Mouse (Mus musculus): Measurements from ENCODE around the gene Ipo5. TPM values are rescaled to one million over a fixed set of nuclear protein-coding genes. Genes with fewer than 3 reads are reported as not detected.

Gene Ipo5
- polyA plus RNA-seq, 1 experiment from 2014 or later: 133 TPM

DNA sequence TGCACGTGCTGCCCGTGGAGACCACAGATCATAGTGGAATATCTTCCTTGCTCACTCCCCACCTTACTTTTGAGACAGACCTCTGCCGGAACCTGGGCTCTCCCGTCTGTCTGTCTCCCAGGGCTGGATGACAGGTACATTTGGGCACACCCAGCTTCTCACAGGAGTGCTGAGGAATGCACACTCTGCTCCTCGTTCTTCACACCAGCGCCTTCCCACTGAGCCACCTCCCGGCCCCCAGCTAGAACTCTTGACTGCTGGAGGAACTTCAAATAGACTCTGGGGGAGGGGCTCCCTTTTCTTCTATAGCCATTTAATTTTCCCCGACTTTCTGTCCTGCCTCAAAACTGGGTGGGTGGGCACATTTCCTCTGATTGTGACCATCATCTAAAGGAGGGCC is 49.5 kb downstream of the Ipo5 start:
- Histone ChIP-seq H3K4me2 (no peak overlapping the region), H3K9me3 (ENCODE audit: control insufficient read depth, low read length) (no peaks in the 10 kb centered on the region), H3K27me3 (replicated peaks; ENCODE audit: control insufficient read depth, insufficient read depth, low read length) (no peaks in the 10 kb centered on the region), H3K27ac (ENCODE audit: low read depth, low read length) (no peak overlapping the region), H3K9ac (ENCODE audit: low read depth, low read length) (no peak overlapping the region), H3K36me3 (ENCODE audit: control insufficient read depth, insufficient read depth, low read length) (no peaks in the 10 kb centered on the region), H3K4me1 (replicated peaks; ENCODE audit: control insufficient read depth, insufficient read depth, low read length) (no peaks in the 10 kb centered on the region), H3K4me3 (ENCODE audit: low read depth, low read length) (no peak overlapping the region)
- ATAC-seq (replicated peaks; ENCODE audit: low FRiP score) (no peak), DNase-seq (ENCODE audit: low spot score) (no peak)
- WGBS: 64% methylated on average over 8 of the region's 8 CpGs

GRCm38 (mm10) chr14:120960991-120961390 is 50.0 kb downstream of the Ipo5 start:
- H3K36me3 ChIP-seq (ENCODE audit: control insufficient read depth, insufficient read depth, low read length): no peaks in the 10 kb centered on the region
- H3K27me3 ChIP-seq (replicated peaks; ENCODE audit: control insufficient read depth, insufficient read depth, low read length): no peaks in the 10 kb centered on the region
- no peak for DNase-seq (ENCODE audit: low spot score)
- H3K4me1 ChIP-seq (replicated peaks; ENCODE audit: control insufficient read depth, insufficient read depth, low read length): no peaks in the 10 kb centered on the region
- no peak overlapping the region for H3K4me3 ChIP-seq (ENCODE audit: low read depth, low read length)
- ATAC-seq (replicated peaks; ENCODE audit: low FRiP score): no peak
- WGBS: 65% methylated on average over 5 of the region's 5 CpGs
- no peak overlapping the region for H3K4me2 ChIP-seq
- no peak overlapping the region for H3K9ac ChIP-seq (ENCODE audit: low read depth, low read length)
- no peak overlapping the region for H3K27ac ChIP-seq (ENCODE audit: low read depth, low read length)
- H3K9me3 ChIP-seq (ENCODE audit: control insufficient read depth, low read length): no peaks in the 10 kb centered on the region

GRCm38 (mm10) chr14:120967072-120967471 is 56.0 kb downstream of the Ipo5 start:
- no peak overlapping the region for H3K4me3 ChIP-seq (ENCODE audit: low read depth, low read length)
- no peak overlapping the region for H3K9ac ChIP-seq (ENCODE audit: low read depth, low read length)
- no peak overlapping the region for H3K27ac ChIP-seq (ENCODE audit: low read depth, low read length)
- 76% methylated on average over 6 of the region's 6 CpGs for WGBS
- DNase-seq (ENCODE audit: low spot score) (no peak), ATAC-seq (replicated peaks; ENCODE audit: low FRiP score) (no peak)
- no peaks in the 10 kb centered on the region for H3K9me3 ChIP-seq (ENCODE audit: control insufficient read depth, low read length)
- no peaks in the 10 kb centered on the region for H3K27me3 ChIP-seq (replicated peaks; ENCODE audit: control insufficient read depth, insufficient read depth, low read length)
- no peaks in the 10 kb centered on the region for H3K4me1 ChIP-seq (replicated peaks; ENCODE audit: control insufficient read depth, insufficient read depth, low read length)
- H3K36me3 ChIP-seq (ENCODE audit: control insufficient read depth, insufficient read depth, low read length): no peaks in the 10 kb centered on the region
- no peak overlapping the region for H3K4me2 ChIP-seq

DNA sequence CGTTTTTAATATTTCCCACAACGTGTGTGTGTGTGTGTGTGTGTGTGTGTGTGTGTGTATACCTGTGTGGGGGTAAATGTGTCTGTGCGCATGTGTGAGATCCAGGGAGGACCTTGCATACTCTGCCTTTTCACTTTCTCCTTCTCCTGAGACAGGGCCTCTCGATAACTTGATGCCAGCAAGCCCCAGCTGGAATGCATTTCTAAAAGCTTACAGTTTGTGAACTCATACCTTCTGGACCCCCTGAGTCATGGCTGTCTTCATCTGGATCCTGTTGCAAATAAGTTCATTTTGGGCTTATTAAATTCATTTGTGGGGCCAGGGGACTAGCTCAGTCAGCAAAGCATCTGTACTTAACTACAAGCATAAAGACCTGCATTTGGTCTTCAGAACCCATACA is 57.7 kb downstream of the Ipo5 start:
- no peak overlapping the region for H3K4me2 ChIP-seq
- no peak overlapping the region for H3K27ac ChIP-seq (ENCODE audit: low read depth, low read length)
- DNase-seq (ENCODE audit: low spot score) (no peak), ATAC-seq (replicated peaks; ENCODE audit: low FRiP score) (no peak)
- no peaks in the 10 kb centered on the region for H3K36me3 ChIP-seq (ENCODE audit: control insufficient read depth, insufficient read depth, low read length)
- WGBS: 90% methylated on average over 4 of the region's 4 CpGs
- H3K9ac ChIP-seq (ENCODE audit: low read depth, low read length): no peak overlapping the region
- H3K27me3 ChIP-seq (replicated peaks; ENCODE audit: control insufficient read depth, insufficient read depth, low read length): no peaks in the 10 kb centered on the region
- H3K9me3 ChIP-seq (ENCODE audit: control insufficient read depth, low read length): no peaks in the 10 kb centered on the region
- H3K4me1 ChIP-seq (replicated peaks; ENCODE audit: control insufficient read depth, insufficient read depth, low read length): no peaks in the 10 kb centered on the region
- H3K4me3 ChIP-seq (ENCODE audit: low read depth, low read length): no peak overlapping the region

DNA sequence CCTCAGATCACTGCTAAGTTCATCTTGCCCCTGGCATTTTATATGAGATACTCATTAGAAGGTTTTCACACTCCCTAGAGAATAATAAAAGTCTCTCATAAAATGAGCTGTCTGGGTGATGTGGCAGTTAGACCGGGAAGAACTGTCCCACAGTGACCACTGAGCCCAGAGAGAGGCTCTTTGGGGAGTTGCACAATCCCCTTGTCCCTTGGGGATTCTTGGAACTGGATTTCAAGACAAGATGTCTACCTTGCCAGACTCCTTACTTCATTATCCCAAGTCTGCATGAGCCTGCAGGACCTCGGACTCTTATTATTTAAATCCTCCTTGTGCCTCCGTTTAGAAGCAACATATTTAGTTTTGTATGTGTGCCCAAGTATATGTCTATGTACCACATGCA is 58.6 kb downstream of the Ipo5 start:
- WGBS: 84% methylated on average over 3 of the region's 3 CpGs
- no peaks in the 10 kb centered on the region for H3K36me3 ChIP-seq (ENCODE audit: control insufficient read depth, insufficient read depth, low read length)
- ATAC-seq (replicated peaks; ENCODE audit: low FRiP score) (no peak), DNase-seq (ENCODE audit: low spot score) (no peak)
- H3K9me3 ChIP-seq (ENCODE audit: control insufficient read depth, low read length): no peaks in the 10 kb centered on the region
- no peaks in the 10 kb centered on the region for H3K27me3 ChIP-seq (replicated peaks; ENCODE audit: control insufficient read depth, insufficient read depth, low read length)
- H3K27ac ChIP-seq (ENCODE audit: low read depth, low read length): no peak overlapping the region
- H3K4me1 ChIP-seq (replicated peaks; ENCODE audit: control insufficient read depth, insufficient read depth, low read length): no peaks in the 10 kb centered on the region
- no peak overlapping the region for H3K4me2 ChIP-seq
- H3K9ac ChIP-seq (ENCODE audit: low read depth, low read length): no peak overlapping the region
- no peak overlapping the region for H3K4me3 ChIP-seq (ENCODE audit: low read depth, low read length)

DNA sequence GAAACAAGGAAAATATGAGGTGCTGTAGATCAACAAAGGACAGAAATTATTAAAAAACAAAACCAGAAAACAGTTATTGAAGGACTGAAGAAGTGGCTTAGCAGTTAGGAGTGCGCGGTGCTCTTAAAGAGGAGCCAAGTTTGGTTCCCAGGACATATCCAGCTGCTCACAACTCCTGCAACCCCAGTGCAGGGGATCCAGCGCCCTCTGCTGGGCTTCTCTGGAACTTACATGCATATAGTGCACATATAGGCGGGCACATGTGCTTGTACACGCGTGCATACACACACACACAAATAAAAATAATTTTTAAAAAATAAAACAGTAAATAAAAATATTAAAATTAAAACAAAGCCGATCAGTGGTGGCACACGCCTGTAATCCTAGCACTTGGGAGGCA is 59.6 kb downstream of the Ipo5 start:
- H3K9me3 ChIP-seq (ENCODE audit: control insufficient read depth, low read length): no peaks in the 10 kb centered on the region
- H3K36me3 ChIP-seq (ENCODE audit: control insufficient read depth, insufficient read depth, low read length): no peaks in the 10 kb centered on the region
- DNase-seq (ENCODE audit: low spot score): no peak
- no peak for ATAC-seq (replicated peaks; ENCODE audit: low FRiP score)
- H3K9ac ChIP-seq (ENCODE audit: low read depth, low read length): no peak overlapping the region
- H3K4me3 ChIP-seq (ENCODE audit: low read depth, low read length): no peak overlapping the region
- H3K27me3 ChIP-seq (replicated peaks; ENCODE audit: control insufficient read depth, insufficient read depth, low read length): no peaks in the 10 kb centered on the region
- no peaks in the 10 kb centered on the region for H3K4me1 ChIP-seq (replicated peaks; ENCODE audit: control insufficient read depth, insufficient read depth, low read length)
- 75% methylated on average over 8 of the region's 8 CpGs for WGBS
- no peak overlapping the region for H3K27ac ChIP-seq (ENCODE audit: low read depth, low read length)
- no peak overlapping the region for H3K4me2 ChIP-seq

DNA sequence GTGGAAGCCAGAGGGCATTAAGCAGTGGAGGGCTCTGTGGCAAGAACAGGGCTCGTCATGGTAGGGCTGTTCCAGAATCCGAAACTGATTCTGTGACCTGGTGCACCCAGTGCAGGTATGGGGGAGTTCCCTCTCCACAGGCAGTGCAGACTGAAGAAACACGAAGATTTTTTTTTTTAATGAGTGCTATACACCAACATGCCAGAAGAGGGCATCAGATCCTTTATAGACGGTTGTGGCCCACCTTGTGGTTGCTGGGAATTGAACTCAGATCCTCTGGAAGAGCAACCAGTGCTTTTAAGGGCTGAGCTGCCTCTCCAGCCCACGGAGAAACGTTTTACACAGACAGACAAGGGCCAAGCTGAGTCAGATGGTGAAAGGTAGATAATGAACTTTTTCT is 60.3 kb downstream of the Ipo5 start:
- H3K9me3 ChIP-seq (ENCODE audit: control insufficient read depth, low read length): no peaks in the 10 kb centered on the region
- no peak overlapping the region for H3K9ac ChIP-seq (ENCODE audit: low read depth, low read length)
- H3K4me2 ChIP-seq: no peak overlapping the region
- no peaks in the 10 kb centered on the region for H3K27me3 ChIP-seq (replicated peaks; ENCODE audit: control insufficient read depth, insufficient read depth, low read length)
- no peak for DNase-seq (ENCODE audit: low spot score)
- H3K36me3 ChIP-seq (ENCODE audit: control insufficient read depth, insufficient read depth, low read length): no peaks in the 10 kb centered on the region
- no peaks in the 10 kb centered on the region for H3K4me1 ChIP-seq (replicated peaks; ENCODE audit: control insufficient read depth, insufficient read depth, low read length)
- no peak for ATAC-seq (replicated peaks; ENCODE audit: low FRiP score)
- 63% methylated on average over 6 of the region's 6 CpGs for WGBS
- no peak overlapping the region for H3K27ac ChIP-seq (ENCODE audit: low read depth, low read length)
- H3K4me3 ChIP-seq (ENCODE audit: low read depth, low read length): no peak overlapping the region

DNA sequence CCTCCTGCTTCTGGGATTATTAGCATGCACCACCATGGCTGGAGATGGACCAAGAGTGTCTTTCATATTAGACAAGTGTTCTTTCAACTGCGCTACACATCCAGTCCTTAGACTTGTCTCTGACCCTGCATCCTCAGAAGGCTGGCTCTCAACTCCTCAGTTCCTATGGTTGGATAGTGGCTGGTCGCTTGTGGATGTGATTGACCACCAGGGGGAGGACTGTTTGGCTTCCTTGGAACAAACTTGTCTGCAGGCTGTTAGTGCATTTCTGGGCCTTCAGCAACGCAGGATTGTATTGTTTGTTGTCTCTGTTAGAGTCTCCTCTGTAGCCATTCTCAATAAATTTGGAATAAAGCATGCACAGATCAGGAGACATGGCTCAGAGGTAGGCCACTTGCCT is 68.5 kb downstream of the Ipo5 start:
- no peaks in the 10 kb centered on the region for H3K9me3 ChIP-seq (ENCODE audit: control insufficient read depth, low read length)
- no peak overlapping the region for H3K27ac ChIP-seq (ENCODE audit: low read depth, low read length)
- H3K4me1 ChIP-seq (replicated peaks; ENCODE audit: control insufficient read depth, insufficient read depth, low read length): no peaks in the 10 kb centered on the region
- H3K36me3 ChIP-seq (ENCODE audit: control insufficient read depth, insufficient read depth, low read length): no peaks in the 10 kb centered on the region
- no peak overlapping the region for H3K4me2 ChIP-seq
- DNase-seq (ENCODE audit: low spot score): no peak
- no peak overlapping the region for H3K9ac ChIP-seq (ENCODE audit: low read depth, low read length)
- ATAC-seq (replicated peaks; ENCODE audit: low FRiP score): no peak
- no peaks in the 10 kb centered on the region for H3K27me3 ChIP-seq (replicated peaks; ENCODE audit: control insufficient read depth, insufficient read depth, low read length)
- 63% methylated on average over 3 of the region's 3 CpGs for WGBS
- H3K4me3 ChIP-seq (ENCODE audit: low read depth, low read length): no peak overlapping the region

GRCm38 (mm10) chr14:120989126-120989525 is 78.1 kb downstream of the Ipo5 start:
- H3K4me2 ChIP-seq: no peak overlapping the region
- H3K9ac ChIP-seq (ENCODE audit: low read depth, low read length): no peak overlapping the region
- no peaks in the 10 kb centered on the region for H3K9me3 ChIP-seq (ENCODE audit: control insufficient read depth, low read length)
- DNase-seq (ENCODE audit: low spot score) (no peak), ATAC-seq (replicated peaks; ENCODE audit: low FRiP score) (no peak)
- H3K4me3 ChIP-seq (ENCODE audit: low read depth, low read length): no peak overlapping the region
- no peak overlapping the region for H3K27ac ChIP-seq (ENCODE audit: low read depth, low read length)
- 53% methylated on average over 6 of the region's 6 CpGs for WGBS
- H3K36me3 ChIP-seq (ENCODE audit: control insufficient read depth, insufficient read depth, low read length): no peaks in the 10 kb centered on the region
- H3K4me1 ChIP-seq (replicated peaks; ENCODE audit: control insufficient read depth, insufficient read depth, low read length): no peaks in the 10 kb centered on the region
- H3K27me3 ChIP-seq (replicated peaks; ENCODE audit: control insufficient read depth, insufficient read depth, low read length): no peaks in the 10 kb centered on the region

Data from liver, embryonic 11.5 days (tissue).